Mouse (Mus musculus) yolk sac, embryonic 10.5 days (tissue): ENCODE measurements around the gene Wfdc16.
"Not testable (repeated sequence)": the region's sequence is repeated elsewhere in the genome, so short reads cannot be mapped to it uniquely, and the experiment has no call there.

Experiments used
- DNase-seq: peaks from one replicate; pipeline ENCODE4 v3.0.0-alpha.2; 2017; ENCODE audit warnings: low spot score

The Wfdc16 gene

DNA sequence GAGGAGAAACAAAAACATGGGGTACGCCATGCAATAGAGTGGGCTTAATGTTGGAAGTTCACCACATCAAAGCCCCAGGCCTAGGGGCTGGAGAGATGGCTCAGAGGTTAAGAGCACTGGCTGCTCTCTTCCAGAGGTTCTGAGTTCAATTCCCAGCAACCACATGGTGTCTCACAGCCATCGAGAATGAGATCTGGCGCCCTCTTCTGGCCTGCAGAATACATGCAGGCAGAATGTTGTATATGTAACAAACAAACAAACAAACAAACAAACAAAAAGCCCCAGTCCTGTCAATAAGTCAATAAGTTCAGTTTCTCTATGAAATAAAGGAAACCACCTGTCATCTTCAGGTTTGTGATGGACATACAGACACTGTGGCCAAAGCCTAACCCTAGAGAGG, 38.4 kb downstream of the Wfdc16 start:
- DNase-seq: no peak

DNA sequence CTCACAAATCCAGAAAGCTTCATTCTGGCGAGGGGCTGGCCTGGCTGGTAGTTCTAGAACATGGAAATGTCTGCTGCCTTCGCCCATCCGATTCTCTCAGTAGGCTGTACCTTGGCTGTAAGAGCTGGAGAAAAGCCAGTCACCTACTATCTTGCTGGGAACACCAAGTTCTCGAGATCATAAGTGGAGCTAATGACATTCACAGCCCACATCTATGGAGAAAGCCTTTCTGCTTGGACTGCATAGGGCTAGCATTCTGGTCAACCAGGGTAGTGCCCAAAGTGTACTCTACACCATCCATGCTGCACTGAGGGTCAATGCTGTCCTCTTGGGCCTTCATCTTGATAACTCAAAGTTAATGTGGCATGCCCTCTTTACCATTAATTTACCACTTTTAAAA, 45.1 kb downstream of the Wfdc16 start, which contains the start of gene Eppin:
TSS of gene Eppin (minus strand) at position 101 of the 400 bp plus-strand sequence.
- no peak for DNase-seq

DNA sequence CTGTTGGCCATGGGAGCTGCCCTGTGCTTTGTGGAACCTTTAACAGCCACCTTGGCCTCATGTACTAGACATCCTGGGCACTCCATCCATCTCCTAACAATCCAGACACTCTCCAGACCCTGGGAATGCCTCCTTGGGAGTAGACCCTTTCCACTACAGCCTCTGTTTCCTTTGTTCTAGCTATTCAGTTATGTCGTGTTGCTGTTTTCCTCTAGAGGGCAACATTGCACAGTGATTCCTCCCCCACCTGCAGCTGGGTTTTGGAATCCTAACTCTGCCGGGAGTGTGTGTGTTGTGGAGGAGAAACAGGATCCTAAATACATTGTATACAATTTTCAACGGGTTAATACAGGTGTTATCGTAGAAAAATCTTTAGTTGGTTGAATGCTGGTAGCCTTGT, 46.6 kb downstream of the Wfdc16 start:
- DNase-seq: peak; percentile 37

DNA sequence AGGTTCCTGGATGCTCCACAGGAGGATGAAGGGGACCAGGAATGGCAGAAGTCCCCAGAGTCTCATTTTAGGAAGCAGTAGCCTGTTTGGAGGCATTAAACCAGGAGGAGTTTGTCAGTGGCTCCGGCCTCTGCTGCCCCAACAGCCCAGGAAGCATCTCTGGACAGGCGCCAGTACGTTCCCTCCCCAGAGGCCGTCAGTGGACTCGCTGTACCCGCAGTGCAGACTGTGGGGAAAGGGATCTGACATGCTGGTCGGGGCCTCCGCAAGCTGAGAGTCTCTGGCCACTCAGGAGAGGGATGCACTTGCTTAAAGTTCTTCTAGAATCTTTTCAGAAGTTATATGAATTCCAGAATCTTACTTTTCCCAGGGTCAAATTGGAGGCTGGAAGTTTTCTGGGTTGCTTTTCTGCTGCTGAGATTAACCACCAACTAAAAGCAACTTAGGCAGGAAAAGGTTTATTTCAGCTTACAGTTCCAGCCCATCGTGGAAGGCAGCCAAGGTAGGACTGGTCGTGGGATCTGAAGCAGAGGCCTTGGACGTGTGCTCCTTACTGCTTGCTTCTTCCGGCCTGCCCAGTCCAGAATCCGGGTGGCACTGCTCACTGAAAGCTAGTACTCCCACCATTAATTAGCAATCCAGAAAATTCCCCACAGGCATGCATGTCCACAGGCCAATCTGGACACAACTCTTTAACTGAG, 53.4 kb downstream of the Wfdc16 start, which contains the start of gene Wfdc6a:
TSS of gene Wfdc6a (minus strand) at position 423 of the 701 bp plus-strand sequence.
- DNase-seq: not testable (repeated sequence)
